Mouse (Mus musculus) inflammation-experienced regulatory T-cells, adult 6 months (primary cell): Measurements from ENCODE around the gene Cfap57. TPM values are rescaled to one million over a fixed set of nuclear protein-coding genes. Genes with fewer than 3 reads are reported as not detected.
"Not testable (repeated sequence)": the region's sequence is repeated elsewhere in the genome, so short reads cannot be mapped to it uniquely, and the experiment has no call there.

ENCODE experiments used
- ATAC-seq: one replicate; pipeline ENCODE4 v1.8.0; 2017
- polyA plus RNA-seq, 3 experiments: library from polyadenylated mRNA; unstranded; fragments of 100-300 nt; shearing (Covaris generic); gene quantifications; one replicate each; pipeline ENCODE4 v1.2.1; 2017

Gene Cfap57
- polyA plus RNA-seq, 3 experiments from 2014 or later, result 0.09 TPM; not detected in 2

GRCm38 (mm10) chr4:118517497-118518146 is 103.0 kb downstream of the Cfap57 start:
- no peak for ATAC-seq

GRCm38 (mm10) chr4:118516699-118517496 is 103.7 kb downstream of the Cfap57 start:
- no peak for ATAC-seq

DNA sequence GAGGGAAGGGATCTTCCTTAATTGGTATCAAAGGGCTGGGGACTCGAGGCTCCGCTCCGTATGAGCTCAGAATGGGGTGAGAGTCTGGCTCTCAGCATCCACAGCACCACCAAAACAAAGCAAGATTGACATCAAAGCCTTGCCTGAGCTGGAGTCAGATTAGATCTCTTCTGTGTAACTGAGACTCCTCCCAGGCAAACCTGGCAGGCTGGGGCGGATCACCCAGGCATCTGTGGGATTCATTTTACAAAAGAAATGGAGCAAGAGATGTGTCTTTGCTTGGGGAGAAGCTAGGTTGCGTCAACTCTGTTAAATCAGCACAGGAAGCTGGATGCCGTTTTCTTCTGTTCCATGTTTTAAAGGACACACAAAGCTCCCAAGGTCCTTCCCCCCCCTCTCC is 111.5 kb downstream of the Cfap57 start:
- no peak for ATAC-seq

GRCm38 (mm10) chr4:118507171-118507570 is 113.4 kb downstream of the Cfap57 start:
- not testable (repeated sequence) for ATAC-seq

GRCm38 (mm10) chr4:118505551-118505950 is 115.0 kb downstream of the Cfap57 start:
- no peak for ATAC-seq

Other genes with a start within 250 kb of the Cfap57 start
- 10 to 100 TPM in 2 of 3 experiments, 1 to 10 TPM in 1; 9.1 to 20.5 (median 11.9) TPM for gene Szt2, start 211.5 kb downstream of the Cfap57 start, polyA plus RNA-seq
- gene Med8, start 211.4 kb downstream of the Cfap57 start, polyA plus RNA-seq, result 100 to 1,000 TPM; 121 to 123 (median 123) TPM
- 100 to 1,000 TPM; 114 to 166 (median 116) TPM for gene Elovl1, start 192.7 kb downstream of the Cfap57 start, polyA plus RNA-seq
- gene Cdc20, start 183.4 kb downstream of the Cfap57 start, polyA plus RNA-seq, result 10 to 100 TPM in 1 of 3 experiments, 1 to 10 TPM in 2; 2.3 to 24.5 (median 4.6) TPM
- gene Mpl, start 163.3 kb downstream of the Cfap57 start, polyA plus RNA-seq, result not detected
- not detected for gene Tie1, start 130.7 kb downstream of the Cfap57 start, polyA plus RNA-seq
- gene 2610528J11Rik, start 93.8 kb downstream of the Cfap57 start, polyA plus RNA-seq, result not detected
- gene Tmem125, start 76.7 kb downstream of the Cfap57 start, polyA plus RNA-seq, result not detected
- 100 to 1,000 TPM; 160 to 179 (median 172) TPM for gene Ebna1bp2, start within 50 bp of the Cfap57 start, polyA plus RNA-seq
- gene Olfr62, start 38.2 kb upstream of the Cfap57 start, polyA plus RNA-seq, result not detected
- not detected for gene Olfr1342, start 72.0 kb upstream of the Cfap57 start, polyA plus RNA-seq
- not detected for gene Olfr1341, start 82.7 kb upstream of the Cfap57 start, polyA plus RNA-seq
- gene Olfr1340, start 99.4 kb upstream of the Cfap57 start, polyA plus RNA-seq, result not detected
- not detected for gene Olfr1339, start 111.4 kb upstream of the Cfap57 start, polyA plus RNA-seq
- not detected for gene Olfr1338, start 138.0 kb upstream of the Cfap57 start, polyA plus RNA-seq
- gene Olfr1337, start 161.8 kb upstream of the Cfap57 start, polyA plus RNA-seq, result not detected
- gene Olfr1335, start 189.2 kb upstream of the Cfap57 start, polyA plus RNA-seq, result not detected
- not detected for gene Olfr1333, start 215.5 kb upstream of the Cfap57 start, polyA plus RNA-seq
- not detected for gene Olfr1331, start 243.9 kb upstream of the Cfap57 start, polyA plus RNA-seq